Mouse (Mus musculus) embryo, embryonic 9.5 days (tissue): ENCODE data around the gene Wdr90.
"Not testable (repeated sequence)": the region's sequence is repeated elsewhere in the genome, so short reads cannot be mapped to it uniquely, and the experiment has no call there.

ENCODE experiments used
- DNase-seq: peaks from one replicate; pipeline ENCODE4 v3.0.0-alpha.2; 2017; ENCODE audit errors: extremely low spot score

The Wdr90 gene

GRCm38 (mm10) chr17:25807452-25807851, 53.8 kb downstream of the Wdr90 start:
- not testable (repeated sequence) for DNase-seq

- DNase-seq: no peak
These were observed 54.8 kb downstream of the Wdr90 start for GRCm38 (mm10) chr17:25806507-25806906.

- DNase-seq: peak; percentile 77
These were observed 58.3 kb downstream of the Wdr90 start for GRCm38 (mm10) chr17:25802825-25803517.

- DNase-seq: peak; percentile 74
These were observed 60.3 kb downstream of the Wdr90 start for GRCm38 (mm10) chr17:25801029-25801428.

- peak; percentile 94 for DNase-seq
These were observed 64.3 kb downstream of the Wdr90 start, which contains the start of gene Metrn for GRCm38 (mm10) chr17:25796951-25797369. Metrn (minus strand) TSS chr17:25797136.

- no peak for DNase-seq
These were observed 65.0 kb downstream of the Wdr90 start for GRCm38 (mm10) chr17:25796211-25796771.

GRCm38 (mm10) chr17:25795609-25796092, 65.7 kb downstream of the Wdr90 start, which contains the start of gene AC134908.4:
AC134908.4 (minus strand) TSS chr17:25795659.
- peak; percentile 95 for DNase-seq

GRCm38 (mm10) chr17:25794998-25795397, 66.3 kb downstream of the Wdr90 start:
- DNase-seq: no peak
